In the genomic region with DNA sequence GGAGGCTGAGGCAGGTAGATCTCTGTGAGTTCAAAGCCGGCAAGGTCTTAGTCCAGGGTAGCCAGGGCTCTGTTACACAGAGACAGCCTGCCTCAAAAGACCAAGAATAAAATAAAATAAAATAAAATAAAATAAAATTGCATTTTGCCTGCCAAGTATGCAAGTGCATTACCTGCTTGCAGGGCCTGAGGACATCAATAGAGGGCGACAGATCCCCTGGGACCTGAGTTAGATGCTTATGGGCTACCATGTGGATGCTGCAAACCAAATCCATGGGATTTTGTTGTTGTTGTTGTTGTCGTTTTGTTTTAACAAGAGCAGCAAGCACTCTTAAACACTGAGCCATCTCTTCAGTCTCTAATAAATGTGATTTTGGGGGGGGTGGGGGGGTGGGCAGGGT, we compare ENCODE assay signal across 16 mouse cellular contexts. TPM values are rescaled to one million over a fixed set of nuclear protein-coding genes. Genes with fewer than 3 reads are reported as not detected.
DNase-seq lines count a peak whose midpoint lies in the region; ATAC-seq and TF ChIP-seq lines count a peak whose summit lies in the region.
"Had no signal": no experiment of that assay in that cellular context is flagged by ENCODE, and none has a peak within 500 bp of the region (broad histone marks: within the 10 kb centered on the region; RNA-seq: fewer than 3 reads in every experiment).

No protein-coding gene starts in this region.

- H3K27me3 ChIP-seq in liver, postnatal 0 days (ENCODE audit: insufficient read depth, low read length) = peaks cover 31% of the 10 kb centered on the region
- peaks cover 31% of the 10 kb centered on the region for H3K27me3 ChIP-seq in liver, embryonic 12.5 days (replicated peaks)

- peaks cover 21% of the 10 kb centered on the region for H3K4me1 ChIP-seq in liver, postnatal 0 days (ENCODE audit: insufficient read depth)
- H3K4me1 ChIP-seq in liver, embryonic 12.5 days = peaks cover 41% of the 10 kb centered on the region
- peaks cover 4% of the 10 kb centered on the region for H3K4me1 ChIP-seq in bone marrow, adult 2 months (ENCODE audit: control insufficient read depth, insufficient read depth, low read length)

- no peaks in the 10 kb centered on the region for H3K36me3 ChIP-seq in liver, postnatal 0 days (replicated peaks; ENCODE audit: insufficient read depth, low read length)
- no peaks in the 10 kb centered on the region for H3K36me3 ChIP-seq in liver, embryonic 12.5 days
- H3K36me3 ChIP-seq: embryonic facial prominence, embryonic 15.5 days; forebrain, embryonic 15.5 days; intestine, embryonic 15.5 days; limb, embryonic 10.5 days had no signal

- WGBS in liver, postnatal 0 days (ENCODE audit: insufficient replicate concordance) = 37% methylated on average over 3 of the region's 3 CpGs
- 29% methylated on average over 3 of the region's 3 CpGs for WGBS in liver, embryonic 12.5 days (ENCODE audit: insufficient replicate concordance)
- WGBS in bone marrow, adult 2 months = 46% methylated on average over 3 of the region's 3 CpGs

- no peak overlapping the region for H3K4me3 ChIP-seq in liver, postnatal 0 days (ENCODE audit: low read depth, low read length)
- no peak overlapping the region for H3K4me3 ChIP-seq in liver, embryonic 12.5 days
- H3K4me3 ChIP-seq in bone marrow, adult 2 months (replicated peaks; ENCODE audit: control insufficient read depth, low read depth, low read length) = no peak overlapping the region
- H3K4me3 ChIP-seq: embryonic facial prominence, embryonic 15.5 days; forebrain, embryonic 15.5 days; intestine, embryonic 15.5 days; limb, embryonic 10.5 days had no signal

- H3K9me3 ChIP-seq in liver, postnatal 0 days (ENCODE audit: low read length) = no peaks in the 10 kb centered on the region
- no peaks in the 10 kb centered on the region for H3K9me3 ChIP-seq in liver, embryonic 12.5 days (replicated peaks)
- H3K9me3 ChIP-seq: embryonic facial prominence, embryonic 15.5 days; forebrain, embryonic 15.5 days; intestine, embryonic 15.5 days; limb, embryonic 10.5 days had no signal

- peak overlapping the region; percentile 68; the same call in 1 of the 2 replicates for H3K27ac ChIP-seq in liver, postnatal 0 days (ENCODE audit: low read depth)
- H3K27ac ChIP-seq in liver, embryonic 12.5 days = no peak overlapping the region
- peak overlapping the region; percentile 79; the same call in 1 of the 2 replicates for H3K27ac ChIP-seq in bone marrow, adult 2 months (ENCODE audit: control insufficient read depth, insufficient read depth, low read depth, low read length, poor library complexity)
- H3K27ac ChIP-seq: embryonic facial prominence, embryonic 15.5 days; forebrain, embryonic 15.5 days; intestine, embryonic 15.5 days; limb, embryonic 10.5 days had no signal

- TF ChIP-seq POLR2A in bone marrow, adult 2 months (IDR thresholded peaks at IDR 0.05; ENCODE audit: borderline replicate concordance, control insufficient read depth, low read depth, low read length) = no peak

- peak; percentile 16 for DNase-seq in cerebellum, adult 9-10 months
- DNase-seq in cerebellum, adult 11-12 months = no peak
- peak; percentile 17 for DNase-seq in liver, postnatal 0 days
- peak; percentile 35 for DNase-seq in A20 (ENCODE audit: low read depth, low spot score)
- DNase-seq in urinary bladder, postnatal 25 days (ENCODE audit: low spot score) = no peak
- DNase-seq: cerebellum, postnatal 25 days; heart, postnatal 36 days; layer of hippocampus, adult 9-11 months; lung, postnatal 10 days had no signal

- H3K4me2 ChIP-seq in liver, postnatal 0 days (ENCODE audit: low read depth, low read length) = no peak overlapping the region
- H3K4me2 ChIP-seq in liver, embryonic 12.5 days = no peak overlapping the region
- H3K4me2 ChIP-seq: embryonic facial prominence, embryonic 15.5 days; forebrain, embryonic 15.5 days; intestine, embryonic 15.5 days had no signal

- TF ChIP-seq CTCF in liver, postnatal 0 days (IDR thresholded peaks at IDR 0.05; ENCODE audit: low read depth) = peak; percentile 51
- TF ChIP-seq CTCF in bone marrow, adult 2 months (IDR thresholded peaks at IDR 0.05; ENCODE audit: control insufficient read depth, insufficient read depth, low read length) = peak; percentile 47; the same call in 1 of the 2 replicates

- TF ChIP-seq EP300 in liver, postnatal 0 days (IDR thresholded peaks at IDR 0.05; ENCODE audit: low read depth) = no peak

- H3K9ac ChIP-seq in liver, postnatal 0 days (replicated peaks) = no peak overlapping the region
- H3K9ac ChIP-seq in liver, embryonic 12.5 days = no peak overlapping the region
- H3K9ac ChIP-seq: embryonic facial prominence, embryonic 15.5 days; forebrain, embryonic 15.5 days; intestine, embryonic 15.5 days had no signal

- ATAC-seq in liver, postnatal 0 days = no peak
- ATAC-seq in liver, embryonic 12.5 days = no peak
- ATAC-seq in megakaryocyte, adult 5-6 weeks (ENCODE audit: poor library complexity, severe bottlenecking) = no peak
- ATAC-seq: forebrain, embryonic 15.5 days; intestine, embryonic 15.5 days had no signal

RNA-seq across cellular contexts. Expression of gene Ybx2, which starts 3.3 kb away (rescaled TPM):
- not detected in 2 replicates for polyA plus RNA-seq in liver, postnatal 0 days (2015; fragmentation: Nextera tagmentation; extraction: Ambion mirVana)
- polyA plus RNA-seq in liver, embryonic 12.5 days (2016; fragmentation: Nextera tagmentation; extraction: Ambion mirVana) = 0.20 and 0.25 TPM in 2 replicates
- polyA plus RNA-seq in bone marrow, adult 2 months (2011; ENCODE audit: insufficient read depth, insufficient read length, low replicate concordance, missing spikeins) = 1.2 and 1.5 TPM in 2 replicates
- total RNA-seq in megakaryocyte, adult 5-6 weeks (2015) = not detected in 2 replicates
- total RNA-seq in megakaryocyte, adult 5-6 weeks (2017) = not detected in 2 replicates

RNA-seq across cellular contexts. Expression of gene Eif5a, which starts 10.5 kb away (rescaled TPM):
- polyA plus RNA-seq in liver, postnatal 0 days (2015; fragmentation: Nextera tagmentation; extraction: Ambion mirVana) = 872 and 914 TPM in 2 replicates
- polyA plus RNA-seq in liver, embryonic 12.5 days (2016; fragmentation: Nextera tagmentation; extraction: Ambion mirVana) = 2,199 and 2,266 TPM in 2 replicates
- 378 and 387 TPM in 2 replicates for polyA plus RNA-seq in bone marrow, adult 2 months (2011; ENCODE audit: insufficient read depth, insufficient read length, low replicate concordance, missing spikeins)
- 575 and 614 TPM in 2 replicates for total RNA-seq in megakaryocyte, adult 5-6 weeks (2015)
- total RNA-seq in megakaryocyte, adult 5-6 weeks (2017) = 561 and 596 TPM in 2 replicates

RNA-seq across cellular contexts. Expression of gene Slc2a4, which starts 15.7 kb away (rescaled TPM):
- 7.7 and 10.4 TPM in 2 replicates for polyA plus RNA-seq in liver, postnatal 0 days (2015; fragmentation: Nextera tagmentation; extraction: Ambion mirVana)
- polyA plus RNA-seq in liver, embryonic 12.5 days (2016; fragmentation: Nextera tagmentation; extraction: Ambion mirVana) = 14.9 and 17.0 TPM in 2 replicates
- polyA plus RNA-seq in bone marrow, adult 2 months (2011; ENCODE audit: insufficient read depth, insufficient read length, low replicate concordance, missing spikeins) = 24.5 and 32.2 TPM in 2 replicates
- not detected in 2 replicates for total RNA-seq in megakaryocyte, adult 5-6 weeks (2015)
- total RNA-seq in megakaryocyte, adult 5-6 weeks (2017) = 0.07 TPM in 1 of 2 replicates, not detected in the other

RNA-seq across cellular contexts. Expression of gene Gps2, which starts 18.6 kb away (rescaled TPM):
- polyA plus RNA-seq in liver, postnatal 0 days (2015; fragmentation: Nextera tagmentation; extraction: Ambion mirVana) = 46.1 and 48.9 TPM in 2 replicates
- polyA plus RNA-seq in liver, embryonic 12.5 days (2016; fragmentation: Nextera tagmentation; extraction: Ambion mirVana) = 125 TPM in 2 replicates
- polyA plus RNA-seq in bone marrow, adult 2 months (2011; ENCODE audit: insufficient read depth, insufficient read length, low replicate concordance, missing spikeins) = 120 and 203 TPM in 2 replicates
- total RNA-seq in megakaryocyte, adult 5-6 weeks (2015) = 140 and 156 TPM in 2 replicates
- 56.4 and 64.9 TPM in 2 replicates for total RNA-seq in megakaryocyte, adult 5-6 weeks (2017)

RNA-seq across cellular contexts. Expression of gene Neurl4, which starts 31.4 kb away (rescaled TPM):
- polyA plus RNA-seq in liver, postnatal 0 days (2015; fragmentation: Nextera tagmentation; extraction: Ambion mirVana) = 1.0 and 1.4 TPM in 2 replicates
- polyA plus RNA-seq in liver, embryonic 12.5 days (2016; fragmentation: Nextera tagmentation; extraction: Ambion mirVana) = 4.5 and 5.7 TPM in 2 replicates
- 25.7 and 38.2 TPM in 2 replicates for polyA plus RNA-seq in bone marrow, adult 2 months (2011; ENCODE audit: insufficient read depth, insufficient read length, low replicate concordance, missing spikeins)
- total RNA-seq in megakaryocyte, adult 5-6 weeks (2015) = 7.1 and 9.9 TPM in 2 replicates
- 11.9 and 18.9 TPM in 2 replicates for total RNA-seq in megakaryocyte, adult 5-6 weeks (2017)

Comparison
In these comparisons a context has a peak if more than half of its experiments do, and no peak if none do; other contexts are left out.
1. DNase-seq: peak in cerebellum, adult 9-10 months (single experiment), liver, postnatal 0 days (single experiment) and A20 (single experiment); none in cerebellum, adult 11-12 months (single experiment) and urinary bladder, postnatal 25 days (single experiment).